Mouse (Mus musculus): ENCODE results near the gene Tlcd1. TPM values are rescaled to one million over a fixed set of nuclear protein-coding genes. Genes with fewer than 3 reads are reported as not detected.
"Not testable (repeated sequence)": the region's sequence is repeated elsewhere in the genome, so short reads cannot be mapped to it uniquely, and the experiment has no call there.

Tlcd1 gene
- total RNA-seq (2014; rRNA removed) (44.8 and 50.7 TPM in 2 replicates), polyA plus RNA-seq (2012; rRNA removed) (46.6 and 61.5 TPM in 2 replicates)

DNA sequence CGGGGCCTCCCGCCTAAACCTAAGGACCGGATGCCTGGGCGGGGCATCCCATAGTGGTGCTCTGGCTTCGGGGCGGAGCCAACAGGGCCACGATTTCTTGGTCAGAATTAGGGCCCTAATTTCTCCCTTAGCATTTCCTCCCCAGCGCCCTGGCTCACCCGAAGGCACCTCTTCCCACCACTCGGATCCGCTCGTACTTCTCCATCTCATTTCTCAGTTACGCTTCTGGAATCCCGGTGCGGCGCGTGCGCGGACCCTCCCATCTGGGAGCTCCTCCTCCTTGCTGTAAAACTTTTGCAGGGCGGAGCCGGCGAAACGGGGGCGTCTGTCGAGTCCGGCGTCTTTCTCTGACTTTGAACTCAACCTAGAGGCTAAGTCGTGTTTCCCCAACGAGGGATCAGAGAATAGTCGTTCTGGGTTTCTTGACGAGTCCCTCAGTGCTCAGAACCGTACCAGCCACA, at the start of gene Tlcd1, which contains the start of gene Nek8:
Gene Tlcd1, plus strand, starts transcription at position 310 of the 461 bp plus-strand sequence.
Gene Nek8, minus strand, starts transcription at position 274 of the 461 bp plus-strand sequence.
- TF ChIP-seq POLR2A (IDR thresholded peaks at IDR 0.05; ENCODE audit: extremely low read depth, insufficient read depth, low read length) (0 out of 2 replicates have a peak, but pooled peaks have one; percentile 54), CTCF (IDR thresholded peaks at IDR 0.05; ENCODE audit: low read depth, low read length) (no peak)
- Histone ChIP-seq H3K27ac (replicated peaks; ENCODE audit: insufficient read depth, low read depth, low read length) (peak within 1 kb of the TSS; percentile 83), H3K4me1 (ENCODE audit: control insufficient read depth, insufficient read depth, low read length) (peaks cover 8% of the 10 kb centered on the region), H3K9ac (ENCODE audit: low read depth, low read length) (peak within 1 kb of the TSS; percentile 86), H3K27me3 (ENCODE audit: control insufficient read depth, insufficient read depth, low read length) (no peaks in the 10 kb centered on the region), H3K4me3 (ENCODE audit: insufficient read depth, low read depth, low read length) (peak within 1 kb of the TSS; percentile 67), H3K79me2 (ENCODE audit: control insufficient read depth, insufficient read depth, low read length) (no peaks in the 10 kb centered on the region), H3K36me3 (ENCODE audit: control insufficient read depth, insufficient read depth, low read length) (peaks cover 16% of the 10 kb centered on the region; the same call in 1 of the 2 replicates)
- DNase-seq (ENCODE audit: extremely low read depth, low read depth, low spot score), result peak; percentile 82
- under 1% methylated on average over 32 of the region's 32 CpGs for WGBS

DNA sequence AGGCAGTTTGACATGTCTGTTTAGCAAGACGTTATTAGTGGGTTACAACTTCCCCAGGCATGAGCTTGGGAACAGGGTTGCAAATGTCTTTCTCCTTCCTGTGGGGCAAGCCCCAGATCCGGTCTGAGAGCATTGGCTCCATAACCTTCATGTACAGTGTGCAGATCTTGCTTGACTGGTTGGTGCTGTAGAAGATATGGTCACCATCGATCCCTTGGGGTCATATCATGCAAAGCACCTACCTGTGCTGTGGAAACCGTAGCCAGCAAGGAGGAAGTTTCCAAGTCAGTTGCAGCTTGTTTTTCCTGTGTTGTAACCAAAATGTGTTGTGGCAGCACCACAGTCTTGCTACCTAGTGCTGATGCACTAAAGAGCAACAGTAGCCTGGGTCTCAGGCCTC, 49.8 kb upstream of the Tlcd1 start:
- Histone ChIP-seq H3K4me3 (ENCODE audit: insufficient read depth, low read depth, low read length) (no peak overlapping the region), H3K27ac (replicated peaks; ENCODE audit: insufficient read depth, low read depth, low read length) (no peak overlapping the region), H3K79me2 (ENCODE audit: control insufficient read depth, insufficient read depth, low read length) (peaks cover 59% of the 10 kb centered on the region), H3K9ac (ENCODE audit: low read depth, low read length) (no peak overlapping the region), H3K4me1 (ENCODE audit: control insufficient read depth, insufficient read depth, low read length) (peaks cover 12% of the 10 kb centered on the region), H3K36me3 (ENCODE audit: control insufficient read depth, insufficient read depth, low read length) (no peaks in the 10 kb centered on the region), H3K27me3 (ENCODE audit: control insufficient read depth, insufficient read depth, low read length) (no peaks in the 10 kb centered on the region)
- TF ChIP-seq CTCF (IDR thresholded peaks at IDR 0.05; ENCODE audit: low read depth, low read length) (no peak), POLR2A (IDR thresholded peaks at IDR 0.05; ENCODE audit: extremely low read depth, insufficient read depth, low read length) (no peak)
- WGBS, result 60% methylated on average over 4 of the region's 4 CpGs
- no peak for DNase-seq (ENCODE audit: extremely low read depth, low read depth, low spot score)

DNA sequence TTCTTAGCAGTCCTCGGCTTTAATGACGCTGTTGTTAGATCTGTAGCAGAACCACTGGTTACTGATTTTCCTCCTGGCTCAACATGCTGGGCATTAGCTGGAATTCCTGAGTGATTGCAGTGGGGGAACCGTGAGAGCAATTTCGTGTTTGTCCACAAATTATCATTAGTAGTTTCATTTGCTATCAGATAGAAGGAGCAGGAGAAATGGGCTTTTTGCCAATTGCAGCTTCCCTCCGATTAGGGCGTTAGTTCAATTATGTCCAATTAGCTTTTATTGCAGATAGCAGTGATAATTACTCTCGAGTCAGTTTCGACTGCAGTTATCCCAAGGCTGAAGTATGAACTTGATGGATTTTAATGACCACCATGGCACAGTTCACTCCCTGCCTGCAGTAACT, 47.1 kb upstream of the Tlcd1 start:
- H3K27ac ChIP-seq (replicated peaks; ENCODE audit: insufficient read depth, low read depth, low read length), result no peak overlapping the region; the same call in 1 of the 2 replicates
- H3K36me3 ChIP-seq (ENCODE audit: control insufficient read depth, insufficient read depth, low read length), result no peaks in the 10 kb centered on the region
- no peak overlapping the region for H3K4me3 ChIP-seq (ENCODE audit: insufficient read depth, low read depth, low read length)
- H3K79me2 ChIP-seq (ENCODE audit: control insufficient read depth, insufficient read depth, low read length), result peaks cover 68% of the 10 kb centered on the region
- H3K27me3 ChIP-seq (ENCODE audit: control insufficient read depth, insufficient read depth, low read length), result no peaks in the 10 kb centered on the region
- WGBS, result 45% methylated on average over 8 of the region's 8 CpGs
- no peak for DNase-seq (ENCODE audit: extremely low read depth, low read depth, low spot score)
- no peak overlapping the region for H3K9ac ChIP-seq (ENCODE audit: low read depth, low read length)
- TF ChIP-seq CTCF (IDR thresholded peaks at IDR 0.05; ENCODE audit: low read depth, low read length), result no peak
- TF ChIP-seq POLR2A (IDR thresholded peaks at IDR 0.05; ENCODE audit: extremely low read depth, insufficient read depth, low read length), result no peak
- peaks cover 30% of the 10 kb centered on the region for H3K4me1 ChIP-seq (ENCODE audit: control insufficient read depth, insufficient read depth, low read length)

DNA sequence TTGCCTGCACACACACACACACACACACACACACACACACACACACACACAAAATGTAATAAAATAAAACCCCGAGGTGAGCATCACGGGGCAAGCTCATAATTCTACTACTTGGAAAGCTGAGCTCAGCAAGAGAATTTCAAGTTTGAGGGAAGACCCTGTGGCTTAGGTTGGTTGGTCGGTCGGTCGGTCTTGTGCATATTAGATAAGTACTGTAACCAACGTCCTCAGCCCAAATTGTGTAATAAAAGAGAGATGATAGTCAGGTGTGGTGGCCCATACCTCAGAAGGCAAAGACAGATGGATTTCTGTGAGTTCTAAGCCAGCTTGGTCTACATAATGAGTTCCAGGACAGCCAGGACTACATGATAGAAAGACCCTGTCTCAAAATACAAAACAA, 42.6 kb upstream of the Tlcd1 start:
- Histone ChIP-seq H3K9ac (ENCODE audit: low read depth, low read length) (no peak overlapping the region), H3K4me3 (ENCODE audit: insufficient read depth, low read depth, low read length) (no peak overlapping the region), H3K4me1 (ENCODE audit: control insufficient read depth, insufficient read depth, low read length) (peaks cover 35% of the 10 kb centered on the region), H3K27me3 (ENCODE audit: control insufficient read depth, insufficient read depth, low read length) (no peaks in the 10 kb centered on the region), H3K36me3 (ENCODE audit: control insufficient read depth, insufficient read depth, low read length) (no peaks in the 10 kb centered on the region), H3K27ac (replicated peaks; ENCODE audit: insufficient read depth, low read depth, low read length) (no peak overlapping the region), H3K79me2 (ENCODE audit: control insufficient read depth, insufficient read depth, low read length) (peaks cover 49% of the 10 kb centered on the region; the same call in 1 of the 2 replicates)
- DNase-seq (ENCODE audit: extremely low read depth, low read depth, low spot score), result no peak
- no peak for TF ChIP-seq CTCF (IDR thresholded peaks at IDR 0.05; ENCODE audit: low read depth, low read length)
- TF ChIP-seq POLR2A (IDR thresholded peaks at IDR 0.05; ENCODE audit: extremely low read depth, insufficient read depth, low read length), result no peak
- WGBS, result 72% methylated on average over 6 of the region's 6 CpGs

DNA sequence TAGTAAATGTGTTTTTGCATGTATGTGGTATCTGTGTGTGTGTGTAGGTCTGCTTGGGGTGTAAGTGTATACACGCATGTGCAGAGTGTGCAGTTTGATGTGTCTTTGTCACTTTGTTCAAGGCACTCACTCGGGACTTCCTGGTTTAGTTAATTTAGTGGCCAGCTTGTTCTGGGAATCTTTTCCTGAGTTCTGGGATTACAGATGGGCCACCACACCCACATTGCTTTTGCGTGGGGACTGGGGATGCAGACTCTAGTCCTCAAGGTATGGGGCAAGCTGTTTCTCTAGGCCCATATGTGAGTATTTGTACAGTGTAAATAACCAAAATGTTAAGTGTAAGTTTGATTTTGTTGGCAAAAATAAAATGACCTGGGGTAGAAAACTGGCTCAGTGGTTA, 42.2 kb upstream of the Tlcd1 start:
- 39% methylated on average over 3 of the region's 3 CpGs for WGBS
- Histone ChIP-seq H3K79me2 (ENCODE audit: control insufficient read depth, insufficient read depth, low read length) (peaks cover 48% of the 10 kb centered on the region; the same call in 1 of the 2 replicates), H3K4me1 (ENCODE audit: control insufficient read depth, insufficient read depth, low read length) (peaks cover 35% of the 10 kb centered on the region), H3K27me3 (ENCODE audit: control insufficient read depth, insufficient read depth, low read length) (no peaks in the 10 kb centered on the region), H3K36me3 (ENCODE audit: control insufficient read depth, insufficient read depth, low read length) (no peaks in the 10 kb centered on the region), H3K27ac (replicated peaks; ENCODE audit: insufficient read depth, low read depth, low read length) (no peak overlapping the region), H3K9ac (ENCODE audit: low read depth, low read length) (no peak overlapping the region), H3K4me3 (ENCODE audit: insufficient read depth, low read depth, low read length) (no peak overlapping the region)
- DNase-seq (ENCODE audit: extremely low read depth, low read depth, low spot score), result no peak
- TF ChIP-seq CTCF (IDR thresholded peaks at IDR 0.05; ENCODE audit: low read depth, low read length), result no peak
- TF ChIP-seq POLR2A (IDR thresholded peaks at IDR 0.05; ENCODE audit: extremely low read depth, insufficient read depth, low read length), result no peak

DNA sequence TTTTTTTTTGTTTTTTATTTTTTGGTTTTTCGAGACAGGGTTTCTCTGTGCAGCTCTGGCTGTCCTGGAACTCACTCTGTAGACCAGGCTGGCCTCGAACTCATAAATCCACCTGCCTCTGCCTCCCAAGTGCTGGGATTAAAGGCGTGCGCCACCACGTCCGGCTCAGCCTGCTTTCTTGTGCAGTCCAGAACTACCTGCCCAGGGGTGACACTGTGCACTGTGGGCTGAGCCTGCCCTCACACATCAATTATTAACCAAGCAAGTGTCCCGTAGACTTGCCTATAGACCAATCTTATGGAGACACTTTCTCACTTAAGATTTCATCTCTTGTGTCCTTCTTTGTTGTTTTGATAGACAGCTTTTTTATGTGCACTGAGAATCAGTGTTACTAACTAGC, 41.2 kb upstream of the Tlcd1 start:
- H3K79me2 ChIP-seq (ENCODE audit: control insufficient read depth, insufficient read depth, low read length), result peaks cover 45% of the 10 kb centered on the region; the same call in 1 of the 2 replicates
- H3K36me3 ChIP-seq (ENCODE audit: control insufficient read depth, insufficient read depth, low read length); H3K4me3 ChIP-seq (ENCODE audit: insufficient read depth, low read depth, low read length); H3K9ac ChIP-seq (ENCODE audit: low read depth, low read length); H3K27me3 ChIP-seq (ENCODE audit: control insufficient read depth, insufficient read depth, low read length); H3K27ac ChIP-seq (replicated peaks; ENCODE audit: insufficient read depth, low read depth, low read length): not testable (repeated sequence)
- H3K4me1 ChIP-seq (ENCODE audit: control insufficient read depth, insufficient read depth, low read length), result peaks cover 35% of the 10 kb centered on the region
- WGBS, result 31% methylated on average over 7 of the region's 7 CpGs
- DNase-seq (ENCODE audit: extremely low read depth, low read depth, low spot score), result peak; percentile 58
